Mouse (Mus musculus): ENCODE data around the gene Ptpn7. TPM values are rescaled to one million over a fixed set of nuclear protein-coding genes. Genes with fewer than 3 reads are reported as not detected.

The Ptpn7 gene
- 17.0 and 27.6 TPM in 2 replicates for polyA plus RNA-seq (2011; ENCODE audit: insufficient read depth, insufficient read length, low replicate concordance, missing spikeins)

GRCm38 (mm10) chr1:135132473-135132872 lies at the start of gene Ptpn7:
TSS of gene Ptpn7 (plus strand) at chr1:135132700.
- Histone ChIP-seq H3K4me1 (ENCODE audit: control insufficient read depth, insufficient read depth, low read length) (peaks cover 15% of the 10 kb centered on the region), H3K4me3 (replicated peaks; ENCODE audit: control insufficient read depth, low read depth, low read length) (peak within 1 kb of the TSS; percentile 51), H3K27ac (ENCODE audit: control insufficient read depth, insufficient read depth, low read depth, low read length, poor library complexity) (peak within 1 kb of the TSS; percentile 90)
- TF ChIP-seq CTCF (IDR thresholded peaks at IDR 0.05; ENCODE audit: control insufficient read depth, insufficient read depth, low read length) (peak; percentile 94), POLR2A (IDR thresholded peaks at IDR 0.05; ENCODE audit: borderline replicate concordance, control insufficient read depth, low read depth, low read length) (peak; percentile 89; the same call in 1 of the 2 replicates)
- WGBS: 0% methylated on average over 10 of the region's 10 CpGs

- no peak overlapping the region for H3K27ac ChIP-seq (ENCODE audit: control insufficient read depth, insufficient read depth, low read depth, low read length, poor library complexity)
- TF ChIP-seq POLR2A (IDR thresholded peaks at IDR 0.05; ENCODE audit: borderline replicate concordance, control insufficient read depth, low read depth, low read length): no peak
- TF ChIP-seq CTCF (IDR thresholded peaks at IDR 0.05; ENCODE audit: control insufficient read depth, insufficient read depth, low read length): no peak
- no peak overlapping the region for H3K4me3 ChIP-seq (replicated peaks; ENCODE audit: control insufficient read depth, low read depth, low read length)
- 68% methylated on average over 9 of the region's 9 CpGs for whole genome bisulfite sequencing
- no peaks in the 10 kb centered on the region for H3K4me1 ChIP-seq (ENCODE audit: control insufficient read depth, insufficient read depth, low read length)
These were observed 49.0 kb upstream of the Ptpn7 start for GRCm38 (mm10) chr1:135083465-135083864.

GRCm38 (mm10) chr1:135085296-135085871 lies 47.1 kb upstream of the Ptpn7 start:
- no peak overlapping the region for H3K27ac ChIP-seq (ENCODE audit: control insufficient read depth, insufficient read depth, low read depth, low read length, poor library complexity)
- H3K4me1 ChIP-seq (ENCODE audit: control insufficient read depth, insufficient read depth, low read length): no peaks in the 10 kb centered on the region
- no peak overlapping the region for H3K4me3 ChIP-seq (replicated peaks; ENCODE audit: control insufficient read depth, low read depth, low read length)
- no peak for TF ChIP-seq POLR2A (IDR thresholded peaks at IDR 0.05; ENCODE audit: borderline replicate concordance, control insufficient read depth, low read depth, low read length)
- no peak for TF ChIP-seq CTCF (IDR thresholded peaks at IDR 0.05; ENCODE audit: control insufficient read depth, insufficient read depth, low read length)
- WGBS: 10% methylated on average over 28 of the region's 28 CpGs

- no peak for TF ChIP-seq CTCF (IDR thresholded peaks at IDR 0.05; ENCODE audit: control insufficient read depth, insufficient read depth, low read length)
- no peak for TF ChIP-seq POLR2A (IDR thresholded peaks at IDR 0.05; ENCODE audit: borderline replicate concordance, control insufficient read depth, low read depth, low read length)
- WGBS: 57% methylated on average over 7 of the region's 7 CpGs
- H3K4me3 ChIP-seq (replicated peaks; ENCODE audit: control insufficient read depth, low read depth, low read length): no peak overlapping the region
- no peak overlapping the region for H3K27ac ChIP-seq (ENCODE audit: control insufficient read depth, insufficient read depth, low read depth, low read length, poor library complexity)
- H3K4me1 ChIP-seq (ENCODE audit: control insufficient read depth, insufficient read depth, low read length): no peaks in the 10 kb centered on the region
These were observed 46.5 kb upstream of the Ptpn7 start for GRCm38 (mm10) chr1:135086015-135086414.

GRCm38 (mm10) chr1:135087414-135087813 lies 45.1 kb upstream of the Ptpn7 start:
- no peak overlapping the region for H3K4me3 ChIP-seq (replicated peaks; ENCODE audit: control insufficient read depth, low read depth, low read length)
- WGBS: 57% methylated on average over 1 of the region's 1 CpGs
- no peaks in the 10 kb centered on the region for H3K4me1 ChIP-seq (ENCODE audit: control insufficient read depth, insufficient read depth, low read length)
- TF ChIP-seq CTCF (IDR thresholded peaks at IDR 0.05; ENCODE audit: control insufficient read depth, insufficient read depth, low read length): no peak
- no peak for TF ChIP-seq POLR2A (IDR thresholded peaks at IDR 0.05; ENCODE audit: borderline replicate concordance, control insufficient read depth, low read depth, low read length)
- no peak overlapping the region for H3K27ac ChIP-seq (ENCODE audit: control insufficient read depth, insufficient read depth, low read depth, low read length, poor library complexity)

GRCm38 (mm10) chr1:135089626-135090025 lies 42.9 kb upstream of the Ptpn7 start:
- H3K4me3 ChIP-seq (replicated peaks; ENCODE audit: control insufficient read depth, low read depth, low read length): no peak overlapping the region
- TF ChIP-seq CTCF (IDR thresholded peaks at IDR 0.05; ENCODE audit: control insufficient read depth, insufficient read depth, low read length) (no peak), POLR2A (IDR thresholded peaks at IDR 0.05; ENCODE audit: borderline replicate concordance, control insufficient read depth, low read depth, low read length) (no peak)
- peaks cover 2% of the 10 kb centered on the region for H3K4me1 ChIP-seq (ENCODE audit: control insufficient read depth, insufficient read depth, low read length)
- H3K27ac ChIP-seq (ENCODE audit: control insufficient read depth, insufficient read depth, low read depth, low read length, poor library complexity): no peak overlapping the region
- 84% methylated on average over 10 of the region's 10 CpGs for WGBS

GRCm38 (mm10) chr1:135090914-135091313 lies 41.6 kb upstream of the Ptpn7 start:
- TF ChIP-seq POLR2A (IDR thresholded peaks at IDR 0.05; ENCODE audit: borderline replicate concordance, control insufficient read depth, low read depth, low read length) (no peak), CTCF (IDR thresholded peaks at IDR 0.05; ENCODE audit: control insufficient read depth, insufficient read depth, low read length) (no peak)
- peaks cover 4% of the 10 kb centered on the region for H3K4me1 ChIP-seq (ENCODE audit: control insufficient read depth, insufficient read depth, low read length)
- no peak overlapping the region for H3K27ac ChIP-seq (ENCODE audit: control insufficient read depth, insufficient read depth, low read depth, low read length, poor library complexity)
- no peak overlapping the region for H3K4me3 ChIP-seq (replicated peaks; ENCODE audit: control insufficient read depth, low read depth, low read length)
- WGBS: 4% methylated on average over 3 of the region's 3 CpGs

- H3K4me3 ChIP-seq (replicated peaks; ENCODE audit: control insufficient read depth, low read depth, low read length): no peak overlapping the region
- H3K27ac ChIP-seq (ENCODE audit: control insufficient read depth, insufficient read depth, low read depth, low read length, poor library complexity): no peak overlapping the region
- TF ChIP-seq POLR2A (IDR thresholded peaks at IDR 0.05; ENCODE audit: borderline replicate concordance, control insufficient read depth, low read depth, low read length) (no peak), CTCF (IDR thresholded peaks at IDR 0.05; ENCODE audit: control insufficient read depth, insufficient read depth, low read length) (peak; percentile 36; the same call in 1 of the 2 replicates)
- peaks cover 4% of the 10 kb centered on the region for H3K4me1 ChIP-seq (ENCODE audit: control insufficient read depth, insufficient read depth, low read length)
- 24% methylated on average over 7 of the region's 7 CpGs for WGBS
These were observed 37.8 kb upstream of the Ptpn7 start for GRCm38 (mm10) chr1:135094723-135095122.
